Mouse (Mus musculus) hindbrain, embryonic 16.5 days (tissue): ENCODE results near the gene Swt1. TPM values are rescaled to one million over a fixed set of nuclear protein-coding genes. Genes with fewer than 3 reads are reported as not detected.

Source experiments
- ATAC-seq: fragments of 200-750 bp; cut with Nextera tagmentation; 2 replicates; pipeline ENCODE4 v1.8.0; 2017; ENCODE audit warnings: moderate TSS enrichment, moderate library complexity
- H3K27ac ChIP-seq: fragments of 300-500 bp; sonication (generic); 2 replicates; pipeline ENCODE4 v1.5.1; 2014; ENCODE audit warnings: low read depth, mild to moderate bottlenecking, control low read depth, low read length, moderate library complexity
- H3K27me3 ChIP-seq: fragments of 300-500 bp; sonication (generic); replicated peaks from 2 replicates; pipeline ENCODE4 v1.6.1; 2014; ENCODE audit warnings: low read length; ENCODE audit not compliant: control insufficient read depth, insufficient read depth
- H3K36me3 ChIP-seq: fragments of 300-500 bp; sonication (generic); 2 replicates; pipeline ENCODE4 v1.6.1; 2014; ENCODE audit warnings: mild to moderate bottlenecking, low read length, moderate library complexity, mixed read lengths; ENCODE audit not compliant: control insufficient read depth, insufficient read depth
- H3K4me1 ChIP-seq: fragments of 300-500 bp; sonication (generic); 2 replicates; pipeline ENCODE4 v1.6.1; 2014; ENCODE audit warnings: low read depth, low read length; ENCODE audit not compliant: control insufficient read depth, insufficient read depth
- H3K4me2 ChIP-seq: fragments of 300-500 bp; sonication (generic); 2 replicates; pipeline ENCODE4 v1.6.1; 2014; ENCODE audit warnings: mild to moderate bottlenecking, low read length, control low read depth, moderate library complexity
- H3K4me3 ChIP-seq: fragments of 300-500 bp; sonication (generic); 2 replicates; pipeline ENCODE4 v1.5.1; 2014; ENCODE audit warnings: mild to moderate bottlenecking, low read length, control low read depth, moderate library complexity
- H3K9ac ChIP-seq: fragments of 300-500 bp; sonication (generic); 2 replicates; pipeline ENCODE4 v1.6.1; 2014; ENCODE audit warnings: low read depth, mild to moderate bottlenecking, control low read depth, low read length, moderate library complexity
- H3K9me3 ChIP-seq: fragments of 300-500 bp; sonication (generic); 2 replicates; pipeline ENCODE4 v1.6.1; 2014; ENCODE audit warnings: mild to moderate bottlenecking, low read length, moderate library complexity; ENCODE audit not compliant: control insufficient read depth
- WGBS: fragments of 180-500 bp; shearing (Covaris S2); extraction: QIAGEN DNeasy Blood & Tissue Kit; methylation state at CpG from one replicate; pipeline ENCODE4 v1.1.7; 2014; 5-methylcytosine and 5-hydroxymethylcytosine counted together
- polyA plus RNA-seq: library from polyadenylated mRNA; unstranded; fragments of >200 nt; fragmentation: Nextera tagmentation; extraction: Ambion mirVana; gene quantifications from 2 replicates; pipeline ENCODE4 v1.2.1, GENCODE M21; 2015

Swt1 gene
- polyA plus RNA-seq, 1 experiment from 2014 or later: 12.6 TPM

DNA sequence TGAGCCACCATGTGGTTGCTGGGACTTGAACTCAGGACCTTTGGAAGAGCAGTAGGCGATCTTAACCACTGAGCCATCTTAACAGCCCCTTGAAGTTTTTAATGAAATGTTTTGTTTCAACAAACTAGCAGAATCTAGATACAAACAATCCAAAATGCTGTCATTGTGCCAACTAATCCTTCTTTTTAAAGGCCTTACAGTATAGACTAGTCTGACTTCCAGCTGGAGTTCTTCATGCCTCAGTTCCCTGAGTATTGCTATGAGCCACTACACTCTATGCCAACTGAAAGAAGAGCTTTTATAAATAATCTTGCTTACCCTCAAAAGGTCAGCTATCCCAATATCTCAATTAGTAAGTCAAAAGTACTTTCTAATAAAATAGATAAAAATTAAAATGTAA lies 55.4 kb downstream of the Swt1 start:
- H3K4me1 ChIP-seq: no peaks in the 10 kb centered on the region
- ATAC-seq: no peak
- H3K36me3 ChIP-seq: peaks cover 9% of the 10 kb centered on the region
- no peaks in the 10 kb centered on the region for H3K9me3 ChIP-seq
- no peak overlapping the region for H3K4me2 ChIP-seq
- H3K9ac ChIP-seq: no peak overlapping the region
- H3K27me3 ChIP-seq: no peaks in the 10 kb centered on the region
- no peak overlapping the region for H3K4me3 ChIP-seq
- WGBS: 91% methylated on average over 1 of the region's 1 CpGs
- no peak overlapping the region for H3K27ac ChIP-seq

DNA sequence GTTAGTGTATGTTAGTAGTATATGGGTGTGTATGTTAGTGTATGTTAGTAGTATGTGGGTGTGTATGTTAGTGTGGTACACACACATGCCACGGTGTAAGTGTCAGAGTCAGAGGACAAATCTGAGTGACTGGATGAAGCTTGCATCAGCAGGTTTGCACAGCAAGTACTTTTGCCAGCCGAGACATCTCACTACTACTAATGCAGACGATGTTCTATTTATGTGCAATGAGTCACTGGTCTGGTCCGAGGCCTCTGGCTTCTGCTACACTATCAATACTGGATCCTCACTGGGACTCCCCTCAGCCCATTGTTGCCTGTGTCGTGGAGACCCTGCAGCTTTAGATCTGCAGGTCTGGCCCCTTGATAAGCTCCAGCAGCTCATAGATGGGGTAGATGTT lies 56.7 kb downstream of the Swt1 start:
- Histone ChIP-seq H3K36me3 (peaks cover 9% of the 10 kb centered on the region), H3K4me3 (no peak overlapping the region), H3K27me3 (no peaks in the 10 kb centered on the region), H3K4me2 (no peak overlapping the region), H3K27ac (no peak overlapping the region), H3K9ac (no peak overlapping the region), H3K9me3 (no peaks in the 10 kb centered on the region), H3K4me1 (no peaks in the 10 kb centered on the region)
- no peak for ATAC-seq
- 88% methylated on average over 5 of the region's 5 CpGs for WGBS

DNA sequence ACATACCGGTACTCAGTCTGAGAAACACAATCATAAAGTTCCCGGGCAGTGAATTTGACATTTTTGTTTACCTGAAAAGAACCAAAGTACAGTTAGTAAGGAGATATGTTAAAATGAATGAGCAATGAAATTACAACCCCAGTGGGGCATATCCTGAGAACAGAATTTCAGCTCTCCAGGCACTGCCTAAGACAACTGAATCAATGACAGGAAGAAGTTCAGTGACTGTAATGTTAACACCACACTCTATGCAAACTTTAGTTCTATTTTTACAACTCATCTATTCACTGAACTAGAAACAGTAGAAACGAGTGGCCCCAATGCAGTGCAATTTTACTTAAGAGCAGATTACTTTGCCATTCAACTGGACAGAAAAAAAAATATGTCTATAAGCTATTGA lies 57.7 kb downstream of the Swt1 start:
- Histone ChIP-seq H3K9ac (no peak overlapping the region), H3K27ac (no peak overlapping the region), H3K36me3 (peaks cover 9% of the 10 kb centered on the region), H3K4me2 (no peak overlapping the region), H3K4me1 (no peaks in the 10 kb centered on the region), H3K4me3 (no peak overlapping the region), H3K27me3 (no peaks in the 10 kb centered on the region), H3K9me3 (no peaks in the 10 kb centered on the region)
- WGBS: 89% methylated on average over 3 of the region's 3 CpGs
- no peak for ATAC-seq

DNA sequence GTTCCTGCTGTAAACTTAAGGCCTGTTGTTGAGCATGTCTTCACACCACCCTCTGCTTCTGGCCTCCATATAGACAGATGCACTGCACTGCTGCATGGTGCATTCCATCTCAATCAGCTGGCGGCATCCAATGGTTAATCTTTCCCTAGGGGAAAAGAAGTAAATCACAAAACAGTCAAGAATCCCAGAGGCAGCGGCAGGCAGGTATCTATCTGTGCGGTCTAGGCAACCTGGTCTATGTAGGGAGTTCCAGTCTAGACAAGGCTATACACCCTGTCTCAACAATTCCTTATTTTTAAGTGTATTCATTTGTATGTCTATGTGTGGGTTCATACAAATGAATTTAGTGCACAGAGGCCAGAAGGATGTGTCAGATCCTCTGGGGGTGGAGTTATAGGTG lies 59.8 kb downstream of the Swt1 start:
- H3K27ac ChIP-seq: no peak overlapping the region
- H3K9ac ChIP-seq: no peak overlapping the region
- no peak for ATAC-seq
- 83% methylated on average over 3 of the region's 3 CpGs for WGBS
- H3K4me3 ChIP-seq: no peak overlapping the region
- no peaks in the 10 kb centered on the region for H3K4me1 ChIP-seq
- H3K4me2 ChIP-seq: no peak overlapping the region
- H3K9me3 ChIP-seq: no peaks in the 10 kb centered on the region
- H3K27me3 ChIP-seq: no peaks in the 10 kb centered on the region
- H3K36me3 ChIP-seq: peaks cover 13% of the 10 kb centered on the region

DNA sequence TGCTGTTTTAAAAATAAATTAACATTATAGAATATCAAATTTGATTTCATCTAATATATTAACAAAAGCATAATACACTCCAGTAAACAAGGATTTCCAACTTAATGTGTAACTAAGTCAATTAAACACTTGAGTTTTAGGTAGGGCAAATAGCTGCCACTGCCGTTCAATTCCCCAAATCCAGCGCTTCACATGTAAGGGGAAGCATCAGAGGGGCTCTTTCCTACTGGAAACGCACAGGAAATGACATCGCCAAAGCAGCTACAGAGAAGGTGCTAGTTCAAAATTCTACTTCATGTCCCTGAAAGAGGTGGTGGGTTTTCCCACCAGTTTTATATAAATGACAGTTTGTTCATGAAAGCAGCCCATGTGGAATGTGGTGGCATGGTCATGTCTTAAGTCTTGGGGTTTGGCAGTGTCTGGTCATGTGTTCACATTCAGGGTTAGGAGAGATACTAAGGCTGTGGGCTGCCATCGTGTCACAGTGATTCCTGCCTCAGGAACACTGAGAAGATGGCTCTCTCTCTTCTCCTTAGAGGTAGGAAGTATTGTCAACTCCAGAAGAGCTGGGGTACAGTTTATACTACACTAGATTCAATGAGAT lies 60.4 kb downstream of the Swt1 start:
- ATAC-seq: no peak
- 96% methylated on average over 5 of the region's 5 CpGs for WGBS
- H3K36me3 ChIP-seq: peaks cover 17% of the 10 kb centered on the region

DNA sequence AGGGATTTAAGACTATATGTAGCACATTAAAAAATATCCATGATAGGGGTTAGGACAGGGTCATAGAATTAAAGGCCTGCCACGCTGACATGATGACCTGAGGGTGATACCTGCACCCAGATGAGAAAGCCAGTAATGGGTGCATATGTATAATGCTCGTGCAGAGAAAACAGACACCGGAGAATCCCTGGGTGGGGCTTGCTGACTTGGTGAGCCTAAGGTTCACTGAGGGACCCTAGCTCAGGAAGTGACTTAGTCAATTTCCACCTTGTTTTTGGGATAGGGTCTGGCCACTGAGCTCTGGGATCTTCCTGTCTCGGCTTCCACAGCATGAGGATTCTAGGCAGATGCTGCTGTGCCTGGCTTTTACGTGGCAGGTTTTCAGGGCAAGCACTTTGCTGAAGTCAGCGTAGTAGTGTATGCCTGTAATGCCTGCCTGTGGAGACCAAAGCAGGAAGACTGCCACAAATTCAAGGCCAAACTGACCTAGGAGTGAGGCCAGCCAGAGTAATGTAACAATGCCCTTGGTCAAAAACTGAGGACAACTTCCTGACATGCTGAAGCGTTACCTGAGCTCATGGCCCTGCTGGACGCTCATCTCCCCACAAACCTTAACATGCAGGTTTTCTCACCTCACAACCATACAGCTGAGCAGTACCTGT lies 61.2 kb downstream of the Swt1 start:
- peaks cover 23% of the 10 kb centered on the region for H3K36me3 ChIP-seq
- no peak overlapping the region for H3K9ac ChIP-seq
- no peaks in the 10 kb centered on the region for H3K4me1 ChIP-seq
- no peak for ATAC-seq
- no peak overlapping the region for H3K4me3 ChIP-seq
- no peak overlapping the region for H3K27ac ChIP-seq
- 88% methylated on average over 8 of the region's 8 CpGs for WGBS
- no peak overlapping the region for H3K4me2 ChIP-seq
- no peaks in the 10 kb centered on the region for H3K27me3 ChIP-seq
- H3K9me3 ChIP-seq: no peaks in the 10 kb centered on the region

More for the DNA sequence above, 60.4 kb downstream of the Swt1 start:
- no peak overlapping the region for H3K9ac ChIP-seq
- H3K9me3 ChIP-seq: no peaks in the 10 kb centered on the region
- no peaks in the 10 kb centered on the region for H3K27me3 ChIP-seq
- no peak overlapping the region for H3K4me2 ChIP-seq
- no peak overlapping the region for H3K27ac ChIP-seq
- H3K4me3 ChIP-seq: no peak overlapping the region
- no peaks in the 10 kb centered on the region for H3K4me1 ChIP-seq

DNA sequence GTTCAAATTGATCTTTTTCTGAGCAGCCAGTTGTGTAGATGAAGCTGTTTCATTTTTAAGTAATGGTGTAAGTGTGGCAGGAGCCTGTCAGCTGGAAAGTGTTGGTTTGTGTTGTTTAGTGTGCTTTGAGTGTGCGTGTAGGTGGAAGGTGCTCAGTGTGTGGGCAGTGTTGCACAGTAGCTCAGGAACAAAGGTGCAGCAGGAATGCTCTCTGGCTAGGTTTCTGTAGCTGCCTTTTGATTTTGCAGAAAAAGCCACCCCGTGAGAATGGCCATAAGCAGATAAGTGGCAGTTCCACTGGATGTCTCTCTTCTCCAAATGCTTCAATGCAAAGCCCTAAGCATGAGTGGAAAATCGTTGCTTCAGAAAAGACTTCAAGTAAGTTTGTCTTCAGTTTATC lies 68.9 kb downstream of the Swt1 start:
- no peak overlapping the region for H3K9ac ChIP-seq
- no peak overlapping the region for H3K4me3 ChIP-seq
- H3K4me2 ChIP-seq: no peak overlapping the region
- no peaks in the 10 kb centered on the region for H3K4me1 ChIP-seq
- H3K27me3 ChIP-seq: no peaks in the 10 kb centered on the region
- WGBS: 87% methylated on average over 3 of the region's 3 CpGs
- no peak for ATAC-seq
- H3K36me3 ChIP-seq: peaks cover 55% of the 10 kb centered on the region
- no peaks in the 10 kb centered on the region for H3K9me3 ChIP-seq
- no peak overlapping the region for H3K27ac ChIP-seq

DNA sequence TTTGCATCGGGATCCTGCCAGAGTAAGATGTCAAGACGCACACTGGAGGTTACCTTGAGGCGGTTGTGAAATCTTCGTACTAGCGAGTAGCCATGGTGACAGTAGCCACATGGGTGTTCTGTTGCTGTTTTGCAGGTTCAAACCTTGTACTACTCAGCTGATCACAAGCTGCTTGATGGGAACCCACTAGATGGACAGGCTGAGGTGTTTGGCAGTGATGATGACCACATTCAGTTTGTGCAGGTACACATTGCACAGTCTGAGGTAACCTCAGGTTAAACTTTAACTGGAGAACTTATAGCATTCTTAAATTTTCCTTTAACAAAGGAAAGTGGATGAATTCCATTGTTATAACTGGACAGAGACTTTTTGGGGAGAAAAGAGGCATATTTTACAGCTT lies 72.3 kb downstream of the Swt1 start:
- 91% methylated on average over 5 of the region's 5 CpGs for WGBS
- ATAC-seq: no peak

DNA sequence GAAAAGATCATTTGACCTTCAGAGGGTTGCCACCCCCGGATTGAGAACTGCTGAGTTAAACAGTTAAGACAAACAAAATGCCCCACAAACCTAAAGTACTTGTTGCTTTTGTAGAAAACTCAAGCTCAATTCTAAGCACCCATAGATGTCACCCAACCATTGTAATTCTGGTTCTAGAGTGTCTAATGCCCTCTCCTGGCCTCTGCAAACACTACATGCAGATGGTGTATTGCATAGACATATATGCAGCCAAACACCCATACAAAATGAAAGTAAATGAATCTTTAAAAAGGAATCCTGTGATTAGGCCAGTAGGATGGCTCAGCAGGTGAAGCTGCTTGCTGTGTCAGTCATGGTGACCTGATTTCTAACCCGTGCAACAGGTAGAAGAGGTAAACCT lies 75.3 kb downstream of the Swt1 start:
- no peak overlapping the region for H3K4me3 ChIP-seq
- no peaks in the 10 kb centered on the region for H3K27me3 ChIP-seq
- peaks cover 44% of the 10 kb centered on the region for H3K36me3 ChIP-seq
- H3K27ac ChIP-seq: no peak overlapping the region
- no peak for ATAC-seq
- 84% methylated on average over 2 of the region's 2 CpGs for WGBS
- H3K4me1 ChIP-seq: peaks cover 6% of the 10 kb centered on the region
- no peak overlapping the region for H3K9ac ChIP-seq
- no peak overlapping the region for H3K4me2 ChIP-seq
- no peaks in the 10 kb centered on the region for H3K9me3 ChIP-seq

More for the DNA sequence above, 72.3 kb downstream of the Swt1 start:
- Histone ChIP-seq H3K27me3 (no peaks in the 10 kb centered on the region), H3K4me2 (no peak overlapping the region), H3K4me3 (no peak overlapping the region), H3K9me3 (no peaks in the 10 kb centered on the region), H3K27ac (no peak overlapping the region), H3K9ac (no peak overlapping the region), H3K36me3 (peaks cover 63% of the 10 kb centered on the region), H3K4me1 (no peaks in the 10 kb centered on the region)
